Comparison of ENCODE assay signal across 17 mouse cellular contexts in genomic region chr8:126756300-126757097, GRCm38 (mm10).
A peak's percentile ranks its signal among the peaks of the same experiment; 100 is the strongest.
DNase-seq lines count a peak whose midpoint lies in the region; ATAC-seq and TF ChIP-seq lines count a peak whose summit lies in the region.
"Had no signal": no experiment of that assay in that cellular context is flagged by ENCODE, and none has a peak within 500 bp of the region (broad histone marks: within the 10 kb centered on the region; RNA-seq: fewer than 3 reads in every experiment).

No protein-coding gene starts in this region.

- intact Hi-C loops in gastrocnemius, adult 2 months (cut with DNase I): no loop called here
- intact Hi-C loops in gastrocnemius, postnatal 14 days (cut with DNase I; ENCODE audit: low total_unique reads): no loop called here

- DNase-seq in gastrocnemius, adult 2 months: no peak
- DNase-seq in gastrocnemius, postnatal 14 days: no peak
- DNase-seq in liver, adult 2 months (ENCODE audit: extremely low read depth, low read depth, low spot score): peak; percentile 60
- no peak for DNase-seq in liver, embryonic 11.5 days (ENCODE audit: low spot score)
- DNase-seq in ES-CJ7 (ENCODE audit: low read depth, low spot score): peak; percentile 31
- no peak for DNase-seq in thymus, postnatal 25 days
- DNase-seq: cerebellum, postnatal 14 days; embryo, embryonic 11 days; right cerebral cortex, adult 18-20 months; thymus, postnatal 4 days had no signal

- no peak for ATAC-seq in liver, embryonic 11.5 days (replicated peaks; ENCODE audit: low FRiP score)
- ATAC-seq in hindbrain, embryonic 16.5 days: no peak
- ATAC-seq: intestine, embryonic 15.5 days; midbrain, embryonic 15.5 days had no signal

- H3K27ac ChIP-seq in gastrocnemius, adult 2 months: peak overlapping the region; percentile 72
- peak overlapping the region; percentile 41; the same call in 1 of the 2 replicates for H3K27ac ChIP-seq in liver, adult 2 months (replicated peaks; ENCODE audit: insufficient read depth, low read depth, low read length)
- no peak overlapping the region for H3K27ac ChIP-seq in liver, embryonic 11.5 days (ENCODE audit: low read depth, low read length)
- H3K27ac ChIP-seq in brown adipose tissue, adult 24 weeks (replicated peaks; ENCODE audit: low read depth, low read length): peak overlapping the region; percentile 31
- no peak overlapping the region for H3K27ac ChIP-seq in hindbrain, embryonic 16.5 days (ENCODE audit: low read depth, low read length)
- H3K27ac ChIP-seq: forebrain, embryonic 12.5 days; hindbrain, embryonic 13.5 days; intestine, embryonic 15.5 days; liver, embryonic 15.5 days; midbrain, embryonic 15.5 days had no signal

- TF ChIP-seq CTCF in gastrocnemius, adult 2 months (IDR thresholded peaks at IDR 0.05): no peak
- no peak for TF ChIP-seq CTCF in liver, adult 2 months (IDR thresholded peaks at IDR 0.05; ENCODE audit: low read depth, low read length)

- H3K4me2 ChIP-seq in liver, embryonic 11.5 days: no peak overlapping the region
- H3K4me2 ChIP-seq in hindbrain, embryonic 16.5 days (ENCODE audit: low read length): no peak overlapping the region
- H3K4me2 ChIP-seq: forebrain, embryonic 12.5 days; hindbrain, embryonic 13.5 days; intestine, embryonic 15.5 days; liver, embryonic 15.5 days; midbrain, embryonic 15.5 days had no signal

- H3K9ac ChIP-seq in liver, adult 2 months (ENCODE audit: low read depth, low read length): no peak overlapping the region
- no peak overlapping the region for H3K9ac ChIP-seq in liver, embryonic 11.5 days (ENCODE audit: low read depth, low read length)
- no peak overlapping the region for H3K9ac ChIP-seq in hindbrain, embryonic 16.5 days (ENCODE audit: low read depth, low read length)
- H3K9ac ChIP-seq: forebrain, embryonic 12.5 days; hindbrain, embryonic 13.5 days; intestine, embryonic 15.5 days; liver, embryonic 15.5 days; midbrain, embryonic 15.5 days had no signal

- no peaks in the 10 kb centered on the region for H3K79me2 ChIP-seq in liver, adult 2 months (ENCODE audit: control insufficient read depth, insufficient read depth, low read length)

- peaks cover 4% of the 10 kb centered on the region; the same call in 1 of the 2 replicates for H3K4me1 ChIP-seq in liver, adult 2 months (ENCODE audit: control insufficient read depth, insufficient read depth, low read length)
- H3K4me1 ChIP-seq in liver, embryonic 11.5 days (replicated peaks; ENCODE audit: control insufficient read depth, insufficient read depth, low read length): peaks cover 4% of the 10 kb centered on the region; the same call in 1 of the 2 replicates
- H3K4me1 ChIP-seq in brown adipose tissue, adult 24 weeks (ENCODE audit: control insufficient read depth, insufficient read depth, insufficient read length, low read length): peaks cover 11% of the 10 kb centered on the region
- peaks cover 5% of the 10 kb centered on the region for H3K4me1 ChIP-seq in hindbrain, embryonic 16.5 days (ENCODE audit: control insufficient read depth, insufficient read depth, low read depth, low read length)

- H3K9me3 ChIP-seq in liver, embryonic 11.5 days (ENCODE audit: control insufficient read depth, low read length): no peaks in the 10 kb centered on the region
- H3K9me3 ChIP-seq in hindbrain, embryonic 16.5 days (ENCODE audit: control insufficient read depth, low read length): no peaks in the 10 kb centered on the region
- H3K9me3 ChIP-seq: forebrain, embryonic 12.5 days; hindbrain, embryonic 13.5 days; intestine, embryonic 15.5 days; liver, embryonic 15.5 days; midbrain, embryonic 15.5 days had no signal

- WGBS in liver, adult 2 months: 80% methylated on average over 8 of the region's 8 CpGs
- 81% methylated on average over 8 of the region's 8 CpGs for WGBS in liver, embryonic 11.5 days
- 75% methylated on average over 8 of the region's 8 CpGs for WGBS in hindbrain, embryonic 16.5 days

- TF ChIP-seq POLR2A in liver, adult 2 months (IDR thresholded peaks at IDR 0.05; ENCODE audit: extremely low read depth, insufficient read depth, low read length): no peak

- H3K36me3 ChIP-seq in liver, adult 2 months (ENCODE audit: control insufficient read depth, insufficient read depth, low read length): no peaks in the 10 kb centered on the region
- no peaks in the 10 kb centered on the region for H3K36me3 ChIP-seq in liver, embryonic 11.5 days (ENCODE audit: control insufficient read depth, insufficient read depth, low read length)
- no peaks in the 10 kb centered on the region for H3K36me3 ChIP-seq in hindbrain, embryonic 16.5 days (ENCODE audit: control insufficient read depth, insufficient read depth, low read length)
- H3K36me3 ChIP-seq: forebrain, embryonic 12.5 days; hindbrain, embryonic 13.5 days; intestine, embryonic 15.5 days; liver, embryonic 15.5 days; midbrain, embryonic 15.5 days had no signal

- no peak overlapping the region for H3K4me3 ChIP-seq in gastrocnemius, adult 2 months
- H3K4me3 ChIP-seq in liver, adult 2 months (ENCODE audit: insufficient read depth, low read depth, low read length): no peak overlapping the region
- no peak overlapping the region for H3K4me3 ChIP-seq in liver, embryonic 11.5 days (ENCODE audit: low read depth, low read length)
- no peak overlapping the region for H3K4me3 ChIP-seq in brown adipose tissue, adult 24 weeks (ENCODE audit: insufficient read depth, low read depth, low read length)
- H3K4me3 ChIP-seq in hindbrain, embryonic 16.5 days (ENCODE audit: low read length): no peak overlapping the region
- H3K4me3 ChIP-seq: forebrain, embryonic 12.5 days; hindbrain, embryonic 13.5 days; intestine, embryonic 15.5 days; liver, embryonic 15.5 days; midbrain, embryonic 15.5 days had no signal

- H3K27me3 ChIP-seq in liver, adult 2 months (ENCODE audit: control insufficient read depth, insufficient read depth, low read length): no peaks in the 10 kb centered on the region
- H3K27me3 ChIP-seq in liver, embryonic 11.5 days (replicated peaks; ENCODE audit: control insufficient read depth, insufficient read depth, low read length): no peaks in the 10 kb centered on the region
- no peaks in the 10 kb centered on the region for H3K27me3 ChIP-seq in hindbrain, embryonic 16.5 days (replicated peaks; ENCODE audit: control insufficient read depth, insufficient read depth, low read length)
- H3K27me3 ChIP-seq: forebrain, embryonic 12.5 days; hindbrain, embryonic 13.5 days; intestine, embryonic 15.5 days; liver, embryonic 15.5 days; midbrain, embryonic 15.5 days had no signal

Comparison
In these comparisons a context has a peak if more than half of its experiments do, and no peak if none do; other contexts are left out.
1. DNase-seq: peak in liver, adult 2 months (single experiment) and ES-CJ7 (single experiment); none in gastrocnemius, adult 2 months (single experiment), gastrocnemius, postnatal 14 days (single experiment), liver, embryonic 11.5 days (single experiment) and thymus, postnatal 25 days (single experiment).
2. H3K27ac ChIP-seq: peak in gastrocnemius, adult 2 months (single experiment), liver, adult 2 months (single experiment) and brown adipose tissue, adult 24 weeks (single experiment); none in liver, embryonic 11.5 days (single experiment) and hindbrain, embryonic 16.5 days (single experiment).